Mouse (Mus musculus): ENCODE measurements at regions not wholly inside any gene's neighbourhood (a gene's known extent, or its start where the extent isn't known, plus 50 kb on each side); places are given as distances from the start of the nearest gene placed in this dataset.

GRCm38 (mm10) chr17:85785625-85786294 is 97.7 kb upstream of the Six2 start:
- TF ChIP-seq CTCF (IDR thresholded peaks at IDR 0.05; ENCODE audit: low read depth, low read length) = no peak
- no peak for TF ChIP-seq POLR2A (IDR thresholded peaks at IDR 0.05; ENCODE audit: borderline replicate concordance, low read depth, low read length)
- Histone ChIP-seq H3K4me1 (ENCODE audit: control insufficient read depth, insufficient read depth, low read length) (no peaks in the 10 kb centered on the region), H3K4me3 (ENCODE audit: insufficient read depth, low read length) (no peak overlapping the region), H3K27ac (ENCODE audit: insufficient read depth, low read depth, low read length) (no peak overlapping the region)

GRCm38 (mm10) chr17:85780477-85780876 is 92.4 kb upstream of the Six2 start:
- Histone ChIP-seq H3K27ac (ENCODE audit: insufficient read depth, low read depth, low read length) (no peak overlapping the region), H3K4me1 (ENCODE audit: control insufficient read depth, insufficient read depth, low read length) (no peaks in the 10 kb centered on the region), H3K4me3 (ENCODE audit: insufficient read depth, low read length) (no peak overlapping the region)
- no peak for TF ChIP-seq CTCF (IDR thresholded peaks at IDR 0.05; ENCODE audit: low read depth, low read length)
- TF ChIP-seq POLR2A (IDR thresholded peaks at IDR 0.05; ENCODE audit: borderline replicate concordance, low read depth, low read length) = no peak

DNA sequence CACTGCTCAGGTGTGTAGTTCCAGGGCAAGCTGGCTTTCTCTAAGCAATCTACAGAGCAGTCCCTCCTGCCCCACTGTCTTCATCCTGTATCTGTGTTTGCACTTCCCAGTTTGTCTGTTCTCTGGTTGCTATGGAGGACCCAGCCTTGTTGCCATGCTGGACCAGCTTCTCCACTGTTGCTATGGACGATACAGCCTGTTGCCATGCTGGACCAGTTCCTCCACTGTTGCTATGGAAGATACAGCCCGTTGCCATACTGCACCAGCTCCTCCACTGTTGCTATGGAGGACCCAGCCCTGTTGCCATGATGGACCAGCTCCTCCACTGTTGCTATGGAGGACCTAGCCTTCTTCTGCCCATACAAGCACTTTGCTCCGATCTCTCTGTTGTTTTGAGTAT is 88.8 kb upstream of the Six2 start:
- TF ChIP-seq CTCF (IDR thresholded peaks at IDR 0.05; ENCODE audit: low read depth, low read length) (no peak), POLR2A (IDR thresholded peaks at IDR 0.05; ENCODE audit: borderline replicate concordance, low read depth, low read length) (no peak)
- Histone ChIP-seq H3K4me3 (ENCODE audit: insufficient read depth, low read length) (no peak overlapping the region), H3K4me1 (ENCODE audit: control insufficient read depth, insufficient read depth, low read length) (no peaks in the 10 kb centered on the region), H3K27ac (ENCODE audit: insufficient read depth, low read depth, low read length) (no peak overlapping the region)

DNA sequence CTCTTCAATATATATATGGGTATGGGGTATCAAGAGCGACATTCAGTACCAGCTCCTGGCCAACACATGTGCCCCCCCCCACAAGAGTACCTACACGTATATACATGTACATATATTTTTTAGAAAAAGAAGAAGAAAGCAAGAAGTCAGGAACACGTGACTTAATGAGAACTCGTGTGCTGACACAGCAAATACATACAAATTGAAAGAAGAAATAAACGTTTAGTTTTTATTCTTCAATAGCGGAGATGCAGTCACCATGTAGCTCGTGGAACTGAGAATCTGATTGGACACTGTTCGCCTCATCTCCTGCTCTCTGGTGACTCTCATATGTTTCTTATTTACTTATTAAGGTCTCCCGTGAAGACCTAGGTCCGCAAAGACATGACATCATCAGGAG is 80.3 kb upstream of the Six2 start:
- Histone ChIP-seq H3K27ac (ENCODE audit: insufficient read depth, low read depth, low read length) (no peak overlapping the region), H3K4me3 (ENCODE audit: insufficient read depth, low read length) (no peak overlapping the region), H3K4me1 (ENCODE audit: control insufficient read depth, insufficient read depth, low read length) (no peaks in the 10 kb centered on the region)
- TF ChIP-seq CTCF (IDR thresholded peaks at IDR 0.05; ENCODE audit: low read depth, low read length) (no peak), POLR2A (IDR thresholded peaks at IDR 0.05; ENCODE audit: borderline replicate concordance, low read depth, low read length) (no peak)

- H3K4me3 ChIP-seq (ENCODE audit: insufficient read depth, low read length) = no peak overlapping the region
- no peak for TF ChIP-seq POLR2A (IDR thresholded peaks at IDR 0.05; ENCODE audit: borderline replicate concordance, low read depth, low read length)
- no peak overlapping the region for H3K27ac ChIP-seq (ENCODE audit: insufficient read depth, low read depth, low read length)
- H3K4me1 ChIP-seq (ENCODE audit: control insufficient read depth, insufficient read depth, low read length) = no peaks in the 10 kb centered on the region
Observed at GRCm38 (mm10) chr17:85767201-85767862, 79.3 kb upstream of the Six2 start.

- TF ChIP-seq POLR2A (IDR thresholded peaks at IDR 0.05; ENCODE audit: borderline replicate concordance, low read depth, low read length) (no peak), CTCF (IDR thresholded peaks at IDR 0.05; ENCODE audit: low read depth, low read length) (no peak)
- no peak overlapping the region for H3K4me3 ChIP-seq (ENCODE audit: insufficient read depth, low read length)
- H3K4me1 ChIP-seq (ENCODE audit: control insufficient read depth, insufficient read depth, low read length) = no peaks in the 10 kb centered on the region
- no peak overlapping the region for H3K27ac ChIP-seq (ENCODE audit: insufficient read depth, low read depth, low read length)
Observed at GRCm38 (mm10) chr17:85766556-85766955, 78.5 kb upstream of the Six2 start.

- TF ChIP-seq CTCF (IDR thresholded peaks at IDR 0.05; ENCODE audit: low read depth, low read length) = no peak
- TF ChIP-seq POLR2A (IDR thresholded peaks at IDR 0.05; ENCODE audit: borderline replicate concordance, low read depth, low read length) = no peak
- Histone ChIP-seq H3K4me1 (ENCODE audit: control insufficient read depth, insufficient read depth, low read length) (no peaks in the 10 kb centered on the region), H3K27ac (ENCODE audit: insufficient read depth, low read depth, low read length) (no peak overlapping the region), H3K4me3 (ENCODE audit: insufficient read depth, low read length) (no peak overlapping the region)
Observed at GRCm38 (mm10) chr17:85758581-85759098, 70.6 kb upstream of the Six2 start.

DNA sequence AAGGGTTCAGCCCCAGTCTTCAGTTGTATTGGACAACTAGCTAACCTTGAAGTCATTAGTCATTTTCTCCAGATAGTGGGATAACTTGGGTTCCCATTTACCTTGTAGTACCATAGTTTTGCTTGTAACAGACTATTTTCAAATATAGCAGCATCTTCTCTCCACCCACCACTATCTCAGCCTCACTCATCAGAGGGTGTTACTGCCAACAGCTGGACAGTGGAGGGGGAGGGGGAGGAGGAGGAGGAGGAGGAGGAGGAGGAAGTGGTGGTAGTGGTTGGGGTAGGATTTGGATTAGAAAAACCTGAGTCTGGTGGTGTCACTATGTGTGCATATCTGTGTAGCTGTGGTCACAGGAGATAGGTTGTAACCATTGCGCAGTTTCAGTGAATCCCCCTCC is 69.6 kb upstream of the Six2 start:
- Histone ChIP-seq H3K4me3 (ENCODE audit: insufficient read depth, low read length) (no peak overlapping the region), H3K4me1 (ENCODE audit: control insufficient read depth, insufficient read depth, low read length) (no peaks in the 10 kb centered on the region), H3K27ac (ENCODE audit: insufficient read depth, low read depth, low read length) (no peak overlapping the region)
- TF ChIP-seq CTCF (IDR thresholded peaks at IDR 0.05; ENCODE audit: low read depth, low read length) = no peak
- TF ChIP-seq POLR2A (IDR thresholded peaks at IDR 0.05; ENCODE audit: borderline replicate concordance, low read depth, low read length) = no peak

DNA sequence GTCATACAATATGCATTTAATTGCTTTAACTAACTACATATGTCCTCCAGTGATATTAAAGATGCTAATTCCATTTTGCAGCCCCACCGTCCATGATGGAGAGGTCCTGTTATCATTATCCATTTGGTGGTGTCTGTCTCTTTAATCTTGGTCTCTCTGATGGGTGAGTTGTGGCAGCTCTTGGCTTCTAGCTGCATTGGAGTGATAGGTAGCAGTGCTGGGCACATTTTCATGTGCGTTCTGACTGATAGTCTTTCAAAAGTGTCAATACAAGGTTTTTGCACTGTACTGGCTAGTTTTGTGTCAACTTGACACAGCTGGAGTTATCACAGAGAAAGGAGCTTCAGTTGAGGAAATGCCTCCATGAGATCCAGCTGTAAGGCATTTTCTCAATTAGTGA is 67.5 kb upstream of the Six2 start:
- H3K4me3 ChIP-seq (ENCODE audit: insufficient read depth, low read length) = no peak overlapping the region
- TF ChIP-seq POLR2A (IDR thresholded peaks at IDR 0.05; ENCODE audit: borderline replicate concordance, low read depth, low read length) = no peak
- TF ChIP-seq CTCF (IDR thresholded peaks at IDR 0.05; ENCODE audit: low read depth, low read length) = no peak

GRCm38 (mm10) chr17:85748649-85749081 is 60.6 kb upstream of the Six2 start:
- H3K27ac ChIP-seq (ENCODE audit: insufficient read depth, low read depth, low read length) = no peak overlapping the region
- no peak overlapping the region for H3K4me3 ChIP-seq (ENCODE audit: insufficient read depth, low read length)
- TF ChIP-seq CTCF (IDR thresholded peaks at IDR 0.05; ENCODE audit: low read depth, low read length) (no peak), POLR2A (IDR thresholded peaks at IDR 0.05; ENCODE audit: borderline replicate concordance, low read depth, low read length) (no peak)
- H3K4me1 ChIP-seq (ENCODE audit: control insufficient read depth, insufficient read depth, low read length) = no peaks in the 10 kb centered on the region

More for the DNA sequence above, 67.5 kb upstream of the Six2 start:
- Histone ChIP-seq H3K4me1 (ENCODE audit: control insufficient read depth, insufficient read depth, low read length) (no peaks in the 10 kb centered on the region), H3K27ac (ENCODE audit: insufficient read depth, low read depth, low read length) (no peak overlapping the region)
